Mouse (Mus musculus) layer of hippocampus, adult 8-10 months (tissue): ENCODE results near the gene Islr. TPM values are rescaled to one million over a fixed set of nuclear protein-coding genes. Genes with fewer than 3 reads are reported as not detected.

Experiments used
- DNase-seq, 2 experiments: peaks; one replicate each; pipeline ENCODE4 v3.0.0; 2022; ENCODE audit warnings: low spot score in 2 of 2
- total RNA-seq, 4 experiments: library from RNA; stranded (reverse); gene quantifications; 2 replicates each; pipeline ENCODE4 v1.2.4; 2022

Islr gene
- total RNA-seq, 4 experiments from 2014 or later = 12.8 to 17.1 (median 13.6) TPM

- no peak for DNase-seq
Observed at GRCm38 (mm10) chr9:58224356-58224755, 20.2 kb upstream of the Islr start.

DNA sequence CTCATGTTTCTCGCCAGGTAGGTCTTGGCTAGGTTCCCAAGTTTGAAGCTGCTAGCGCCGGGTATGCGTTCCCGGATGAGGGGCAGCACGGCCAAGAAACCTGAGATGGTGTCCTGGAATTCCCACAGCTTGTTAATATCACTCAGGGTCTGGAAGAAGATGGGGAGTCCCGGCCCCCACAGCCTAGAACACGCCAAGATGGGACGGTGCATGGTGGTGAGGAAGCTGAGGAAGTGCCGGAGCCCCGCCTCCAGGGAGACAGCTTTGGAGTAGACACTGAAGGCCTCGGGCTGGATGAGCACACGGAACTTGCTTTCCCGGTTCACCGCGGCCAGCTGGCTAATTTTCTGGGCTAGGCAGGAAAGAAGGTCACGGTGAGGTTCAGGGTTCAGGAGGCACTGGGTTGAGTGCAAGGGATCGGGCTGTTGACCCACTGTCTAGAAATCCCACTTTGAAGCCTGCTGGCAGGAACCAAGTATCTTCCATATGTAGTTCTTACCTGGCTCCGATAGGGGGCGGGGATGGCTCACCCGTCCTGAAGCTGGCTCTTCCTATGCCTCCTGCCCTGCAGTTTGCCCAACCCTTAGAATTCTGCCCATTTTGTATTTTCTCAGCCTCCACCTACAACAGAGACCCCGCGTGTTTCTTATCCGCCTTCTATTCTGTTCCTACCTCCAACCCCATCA, 16.3 kb upstream of the Islr start:
- DNase-seq = no peak

GRCm38 (mm10) chr9:58218539-58218938, 14.4 kb upstream of the Islr start:
- DNase-seq = no peak

- DNase-seq = peak in 1 of 2 experiments; percentile 39
Observed at GRCm38 (mm10) chr9:58216402-58216801, 12.3 kb upstream of the Islr start.

- no peak for DNase-seq
Observed at GRCm38 (mm10) chr9:58214519-58215180, 10.5 kb upstream of the Islr start.

DNA sequence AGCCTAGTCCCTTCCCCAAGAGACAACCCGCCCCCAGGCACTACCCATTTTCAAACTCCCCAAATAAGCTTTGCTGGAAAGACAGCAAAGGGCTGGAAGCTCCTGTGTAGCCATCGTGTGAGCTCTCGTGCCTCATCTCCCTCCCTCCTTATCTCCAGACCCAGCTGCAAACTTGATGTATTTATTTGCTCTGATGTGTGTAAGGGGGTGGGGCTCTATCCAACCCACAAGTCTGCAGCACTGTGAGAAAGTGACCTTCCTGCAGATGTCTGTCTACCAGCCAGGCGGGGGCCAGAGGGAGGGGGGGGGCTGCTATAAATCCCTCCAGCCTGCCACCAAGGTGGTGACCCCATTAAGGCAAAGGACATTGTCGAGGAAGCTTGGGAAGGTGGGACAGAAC, 9.8 kb upstream of the Islr start:
- DNase-seq = no peak

DNA sequence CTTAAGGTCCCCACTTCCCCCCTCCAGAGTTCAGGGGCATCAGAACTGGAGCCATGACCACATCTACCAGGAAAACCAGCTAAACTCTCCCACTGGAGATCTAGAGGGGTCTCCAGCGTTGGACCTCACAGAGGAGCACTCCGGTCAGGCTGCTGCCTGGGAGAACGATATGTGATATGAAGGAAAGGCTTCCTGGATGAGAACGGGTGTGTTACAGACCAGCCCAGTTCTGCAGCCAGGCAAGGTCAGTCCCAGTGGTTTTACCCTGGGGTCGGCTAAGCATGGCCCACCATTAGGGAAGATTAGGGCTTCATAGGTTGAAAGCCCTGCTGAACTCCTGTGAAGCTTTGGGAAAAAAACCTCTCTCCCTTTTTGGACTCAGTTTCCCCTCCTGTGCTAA, 9.3 kb upstream of the Islr start:
- DNase-seq = no peak

DNA sequence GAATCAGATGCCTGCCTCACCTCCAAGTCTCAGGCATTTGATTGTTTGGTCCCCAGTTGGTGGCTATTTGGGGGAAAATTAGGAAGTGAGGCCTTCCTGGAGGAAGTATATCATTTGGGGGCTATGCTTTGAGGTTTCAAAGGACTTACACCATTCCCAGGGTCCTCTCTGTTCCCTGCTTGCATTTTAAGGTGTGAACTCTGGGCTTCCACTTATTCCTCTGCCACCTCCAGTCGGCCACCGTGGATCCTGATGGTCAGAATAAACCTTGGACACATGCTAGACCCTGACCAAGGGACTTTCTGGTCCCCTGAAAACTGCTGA, 6.2 kb upstream of the Islr start:
- no peak for DNase-seq

DNA sequence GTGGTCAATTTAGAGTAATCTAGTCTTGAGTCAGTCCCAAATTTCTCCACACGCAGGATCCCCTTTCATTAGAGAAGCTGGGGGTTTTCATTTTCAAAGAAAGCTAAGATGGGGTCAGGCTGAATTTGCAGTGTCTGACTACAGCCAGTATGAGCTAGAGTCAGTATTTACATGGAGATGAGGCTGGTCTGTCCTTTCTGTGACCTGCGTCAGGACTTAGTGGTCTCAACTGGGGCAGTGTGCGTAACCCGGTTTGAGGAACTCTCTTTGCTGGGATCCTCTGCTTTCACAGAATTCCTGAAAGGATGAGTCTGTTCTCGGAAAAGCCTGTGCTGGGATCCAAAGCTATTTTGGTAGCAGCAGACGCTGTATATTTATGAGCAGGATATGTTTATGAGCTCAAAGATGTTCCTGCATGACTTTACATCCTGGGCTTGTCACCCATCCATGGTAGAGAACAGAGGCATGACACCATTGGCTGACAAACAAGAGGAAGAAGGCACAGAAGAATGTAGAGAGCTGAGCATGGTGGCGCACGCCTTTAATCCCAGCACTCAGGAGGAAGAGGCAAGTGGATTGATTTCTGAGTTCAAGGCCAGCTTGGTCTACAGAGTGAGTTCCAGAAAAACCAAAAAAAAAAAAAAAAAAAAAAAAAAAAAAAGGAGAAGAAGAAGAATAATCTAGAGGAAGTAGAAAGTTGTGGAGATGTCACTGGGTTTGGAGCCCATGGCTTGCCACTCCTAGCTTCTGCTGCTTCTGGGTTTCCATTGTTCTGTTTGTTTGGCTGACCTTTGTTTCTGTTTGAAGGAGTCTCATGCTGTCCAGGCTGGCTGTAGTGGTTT, 5.6 kb upstream of the Islr start:
- no peak for DNase-seq

DNA sequence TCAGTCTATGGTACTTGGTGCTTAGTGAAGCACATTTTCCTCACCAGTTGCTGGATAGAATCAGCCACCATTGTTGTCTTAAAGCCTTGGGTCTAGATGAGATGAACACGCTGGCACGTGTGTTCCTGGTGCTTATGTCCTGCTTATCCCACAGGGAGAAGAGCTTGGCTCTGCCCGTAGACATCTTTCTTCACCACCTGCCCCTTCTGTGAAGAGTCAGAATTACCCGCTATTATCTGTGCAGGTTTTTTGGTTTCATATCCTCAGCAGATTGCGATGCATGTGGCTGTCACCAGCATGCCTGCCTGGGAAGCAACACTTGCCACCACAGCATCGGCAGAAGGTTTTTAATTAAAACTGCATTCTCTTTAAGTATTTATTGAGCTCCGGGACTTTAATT, 1.9 kb upstream of the Islr start:
- peak in 1 of 2 experiments; percentile 43 for DNase-seq

GRCm38 (mm10) chr9:58204448-58205000, 418 bp upstream of the Islr start:
- DNase-seq = peak in 1 of 2 experiments; percentile 92

GRCm38 (mm10) chr9:58202676-58203453, 1.2 kb downstream of the Islr start:
- DNase-seq = peak in 1 of 2 experiments; percentile 34

- DNase-seq = peak in 1 of 2 experiments; percentile 44
Observed at GRCm38 (mm10) chr9:58201861-58202549, 2.1 kb downstream of the Islr start.

GRCm38 (mm10) chr9:58201091-58201842, 2.8 kb downstream of the Islr start:
- DNase-seq = peak in 1 of 2 experiments; percentile 42

GRCm38 (mm10) chr9:58200270-58201090, 3.6 kb downstream of the Islr start:
- no peak for DNase-seq

- peak in 1 of 2 experiments; percentile 37 for DNase-seq
Observed at GRCm38 (mm10) chr9:58199381-58200269, 4.5 kb downstream of the Islr start.

DNA sequence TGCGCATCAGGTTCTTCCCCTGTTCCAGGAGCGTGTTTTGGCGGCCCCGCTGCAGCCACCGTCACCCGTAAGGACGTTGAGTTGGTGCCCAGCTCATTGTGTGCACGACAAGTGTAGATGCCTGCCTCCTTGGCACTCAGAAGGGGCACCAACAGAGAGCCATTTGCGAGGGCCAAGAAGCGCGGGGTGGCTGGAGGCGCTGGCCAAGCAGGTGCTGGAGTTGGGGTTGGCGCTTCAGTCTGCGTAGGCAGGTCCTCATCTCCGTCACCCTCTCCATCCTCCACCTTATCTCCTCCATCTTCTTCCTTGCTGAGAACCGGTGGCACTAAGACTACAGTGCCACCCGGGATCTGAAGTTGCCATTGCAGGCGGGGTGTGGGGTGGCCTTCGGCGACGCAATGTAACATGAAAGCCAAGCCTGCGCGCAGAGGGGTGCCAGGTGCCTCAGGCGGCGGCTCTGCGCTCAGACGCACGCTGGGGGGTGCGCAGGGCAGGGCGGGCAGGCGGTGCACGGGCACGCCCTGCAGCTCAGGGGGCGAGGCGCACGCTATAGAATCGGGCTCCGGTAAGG, 5.2 kb downstream of the Islr start:
- DNase-seq = no peak
